Mouse (Mus musculus): ENCODE data around the gene Maff. TPM values are rescaled to one million over a fixed set of nuclear protein-coding genes. Genes with fewer than 3 reads are reported as not detected.

The Maff gene
- polyA plus RNA-seq, 1 experiment from 2014 or later: 5.2 TPM

DNA sequence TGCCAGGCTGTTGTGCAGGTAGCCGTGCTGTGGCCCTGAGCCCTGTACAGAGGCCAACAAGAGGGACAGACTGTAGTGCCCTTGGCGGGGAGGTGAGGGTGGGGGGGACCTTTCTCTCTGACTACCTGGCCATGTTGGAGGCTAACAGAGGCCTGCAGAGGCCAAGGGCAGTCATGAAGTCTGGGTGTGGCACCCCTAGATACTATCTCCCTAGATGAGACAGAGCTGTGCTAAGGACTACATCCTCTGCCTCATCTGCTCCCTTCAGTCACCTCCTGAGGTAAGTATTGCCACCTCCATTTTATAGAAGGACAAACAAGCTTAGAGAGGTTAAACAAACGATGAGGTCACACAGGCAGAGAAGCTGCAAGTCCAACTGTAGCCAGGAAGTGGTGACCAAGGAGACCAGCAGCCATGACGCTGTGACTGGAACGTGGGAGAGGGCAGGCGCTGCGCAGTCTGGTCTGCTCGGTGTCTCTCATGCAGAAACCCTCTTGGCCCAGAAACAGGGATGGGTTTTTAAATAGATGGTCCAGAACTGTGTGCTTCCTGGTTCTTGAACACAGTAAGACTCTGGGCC lies 22.5 kb downstream of the Maff start:
- Histone ChIP-seq H3K4me3 (ENCODE audit: low read length) (no peak overlapping the region; the same call in 1 of the 2 replicates), H3K27me3 (ENCODE audit: control insufficient read depth, insufficient read depth, low read depth, low read length) (no peaks in the 10 kb centered on the region), H3K9ac (ENCODE audit: low read length) (peak overlapping the region; percentile 51; the same call in 1 of the 2 replicates), H3K9me3 (ENCODE audit: control insufficient read depth, low read length) (no peaks in the 10 kb centered on the region), H3K36me3 (ENCODE audit: control insufficient read depth, insufficient read depth, low read length) (peaks cover 17% of the 10 kb centered on the region), H3K4me1 (replicated peaks; ENCODE audit: control insufficient read depth, insufficient read depth, low read length) (peaks cover 26% of the 10 kb centered on the region), H3K27ac (ENCODE audit: low read length) (peak overlapping the region; percentile 96), H3K4me2 (ENCODE audit: low read depth, low read length) (peak overlapping the region; percentile 35)
- peak; percentile 37 for ATAC-seq (ENCODE audit: low read depth)
- 38% methylated on average over 8 of the region's 8 CpGs for WGBS

DNA sequence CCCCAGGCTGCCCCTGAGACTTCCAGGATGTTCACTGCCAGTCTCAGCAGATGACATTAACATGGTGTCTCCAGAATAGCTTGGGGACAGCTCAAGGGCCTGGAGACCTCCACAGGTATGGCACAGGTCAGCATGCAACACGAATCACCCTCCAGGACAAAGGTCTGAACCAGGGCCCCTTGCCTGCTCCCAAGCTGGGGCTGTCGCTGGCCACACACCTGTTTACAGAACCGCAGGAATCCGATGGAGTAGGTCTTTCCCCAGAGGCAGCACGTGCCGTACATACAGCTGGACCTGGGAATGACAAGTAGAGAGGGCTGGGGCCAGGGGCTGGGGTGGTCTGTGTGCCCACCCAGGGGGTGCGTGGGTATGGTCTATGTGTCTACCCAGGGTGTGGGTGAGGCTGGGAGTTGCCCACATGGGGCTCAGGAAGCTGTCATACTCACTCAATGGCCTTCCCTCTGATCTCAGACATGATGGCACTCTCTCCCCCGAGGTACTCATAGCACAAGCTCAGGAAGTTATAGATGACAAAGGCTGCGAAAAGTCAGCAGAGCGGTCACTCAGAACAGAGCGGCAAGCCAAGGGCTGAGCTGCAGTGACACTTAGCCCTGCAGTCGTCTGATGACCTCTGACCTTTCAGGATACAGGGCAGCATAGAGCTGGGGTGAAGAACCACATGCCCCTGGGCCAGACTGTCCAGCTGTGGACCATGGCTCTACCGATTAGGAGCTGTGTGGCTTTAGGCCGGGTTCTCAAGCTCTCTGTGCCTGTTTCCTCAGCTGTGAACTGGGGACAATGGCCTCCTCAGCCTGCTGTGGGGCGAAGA lies 23.2 kb downstream of the Maff start:
- Histone ChIP-seq H3K27me3 (ENCODE audit: control insufficient read depth, insufficient read depth, low read depth, low read length) (no peaks in the 10 kb centered on the region), H3K4me2 (ENCODE audit: low read depth, low read length) (no peak overlapping the region), H3K27ac (ENCODE audit: low read length) (peak overlapping the region; percentile 96), H3K9me3 (ENCODE audit: control insufficient read depth, low read length) (no peaks in the 10 kb centered on the region), H3K4me3 (ENCODE audit: low read length) (no peak overlapping the region), H3K4me1 (replicated peaks; ENCODE audit: control insufficient read depth, insufficient read depth, low read length) (peaks cover 28% of the 10 kb centered on the region), H3K36me3 (ENCODE audit: control insufficient read depth, insufficient read depth, low read length) (peaks cover 14% of the 10 kb centered on the region), H3K9ac (ENCODE audit: low read length) (no peak overlapping the region)
- 55% methylated on average over 15 of the region's 15 CpGs for WGBS
- ATAC-seq (ENCODE audit: low read depth): no peak

DNA sequence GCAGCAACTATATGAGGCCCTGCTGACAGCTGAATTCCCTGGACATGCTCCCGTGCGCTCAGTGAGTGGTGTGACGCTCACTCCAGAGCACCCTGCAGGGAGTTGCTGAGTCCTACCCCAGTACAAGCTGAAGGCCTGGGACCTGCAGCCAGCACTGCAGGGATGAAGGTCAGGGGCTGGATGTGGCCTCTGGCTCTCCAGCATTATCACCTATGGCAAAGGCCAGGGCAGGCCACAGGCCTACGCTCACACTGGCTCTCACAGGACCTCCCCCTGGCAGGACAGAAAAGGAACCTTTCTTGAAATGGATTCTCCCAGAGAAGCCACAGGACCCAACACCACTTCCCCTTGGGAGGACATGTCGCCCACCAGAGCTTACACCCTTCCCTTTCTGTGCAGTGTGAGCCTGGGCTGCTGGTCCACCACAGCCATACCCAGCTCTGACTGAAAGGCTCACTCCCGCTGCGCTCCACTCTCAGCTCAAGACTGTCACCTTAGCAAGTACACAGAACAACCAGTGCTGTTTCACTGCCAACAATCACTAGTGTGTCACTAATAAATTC lies 23.9 kb downstream of the Maff start:
- H3K27ac ChIP-seq (ENCODE audit: low read length): no peak overlapping the region
- 86% methylated on average over 7 of the region's 7 CpGs for WGBS
- peaks cover 7% of the 10 kb centered on the region for H3K36me3 ChIP-seq (ENCODE audit: control insufficient read depth, insufficient read depth, low read length)
- H3K9ac ChIP-seq (ENCODE audit: low read length): no peak overlapping the region
- H3K9me3 ChIP-seq (ENCODE audit: control insufficient read depth, low read length): no peaks in the 10 kb centered on the region
- no peaks in the 10 kb centered on the region for H3K27me3 ChIP-seq (ENCODE audit: control insufficient read depth, insufficient read depth, low read depth, low read length)
- no peak for ATAC-seq (ENCODE audit: low read depth)
- H3K4me3 ChIP-seq (ENCODE audit: low read length): no peak overlapping the region
- peaks cover 28% of the 10 kb centered on the region for H3K4me1 ChIP-seq (replicated peaks; ENCODE audit: control insufficient read depth, insufficient read depth, low read length)
- H3K4me2 ChIP-seq (ENCODE audit: low read depth, low read length): no peak overlapping the region

DNA sequence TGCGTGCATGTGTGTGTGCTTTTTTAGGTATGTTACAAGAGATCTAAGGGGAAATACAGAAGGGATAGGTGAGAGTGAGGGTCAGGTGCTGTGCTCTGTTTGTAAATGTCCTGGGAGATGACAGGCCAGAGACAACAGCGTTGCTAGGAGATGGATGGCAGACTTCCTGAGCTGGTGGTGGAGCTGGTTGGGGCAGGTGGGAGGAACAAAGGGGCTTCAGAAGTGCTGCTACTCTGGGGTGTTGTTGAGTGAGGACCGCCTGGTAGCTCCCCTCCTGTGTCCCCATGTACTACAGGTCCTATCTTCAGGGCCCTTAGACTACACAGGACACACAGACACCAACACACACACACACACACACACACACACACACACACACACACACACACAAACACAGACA lies 28.3 kb downstream of the Maff start:
- WGBS: 49% methylated on average over 3 of the region's 3 CpGs
- H3K36me3 ChIP-seq (ENCODE audit: control insufficient read depth, insufficient read depth, low read length): peaks cover 20% of the 10 kb centered on the region
- H3K27me3 ChIP-seq (ENCODE audit: control insufficient read depth, insufficient read depth, low read depth, low read length): no peaks in the 10 kb centered on the region
- peak overlapping the region; percentile 23 for H3K27ac ChIP-seq (ENCODE audit: low read length)
- no peak for ATAC-seq (ENCODE audit: low read depth)
- no peak overlapping the region for H3K4me2 ChIP-seq (ENCODE audit: low read depth, low read length)
- H3K9me3 ChIP-seq (ENCODE audit: control insufficient read depth, low read length): no peaks in the 10 kb centered on the region
- no peak overlapping the region for H3K4me3 ChIP-seq (ENCODE audit: low read length)
- H3K9ac ChIP-seq (ENCODE audit: low read length): peak overlapping the region; percentile 18; the same call in 1 of the 2 replicates
- peaks cover 10% of the 10 kb centered on the region for H3K4me1 ChIP-seq (replicated peaks; ENCODE audit: control insufficient read depth, insufficient read depth, low read length)

DNA sequence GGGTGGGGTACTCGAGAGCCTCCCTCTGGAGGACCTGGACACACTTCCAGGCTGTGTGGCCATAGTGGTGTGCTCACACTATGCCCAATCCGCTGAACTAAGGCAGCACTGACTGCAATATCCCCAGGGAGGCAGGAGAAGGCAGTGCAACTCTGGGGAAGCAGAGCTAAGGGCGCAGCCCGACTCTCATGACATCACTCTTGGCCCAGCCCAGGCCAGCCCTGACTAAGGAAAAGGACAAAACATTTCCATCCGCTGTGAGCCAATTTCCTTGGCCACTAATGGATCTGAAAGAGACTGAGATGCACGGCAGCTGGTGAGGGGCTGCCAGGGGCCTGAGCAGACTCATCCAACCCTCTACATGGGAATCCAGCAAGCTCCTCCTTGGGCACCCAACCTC lies 31.3 kb downstream of the Maff start:
- Histone ChIP-seq H3K36me3 (ENCODE audit: control insufficient read depth, insufficient read depth, low read length) (peaks cover 14% of the 10 kb centered on the region), H3K27ac (ENCODE audit: low read length) (peak overlapping the region; percentile 62), H3K9ac (ENCODE audit: low read length) (0 out of 2 replicates have a peak overlapping the region, but pooled peaks have one; percentile 14), H3K4me2 (ENCODE audit: low read depth, low read length) (no peak overlapping the region), H3K4me1 (replicated peaks; ENCODE audit: control insufficient read depth, insufficient read depth, low read length) (peaks cover 24% of the 10 kb centered on the region), H3K9me3 (ENCODE audit: control insufficient read depth, low read length) (no peaks in the 10 kb centered on the region), H3K27me3 (ENCODE audit: control insufficient read depth, insufficient read depth, low read depth, low read length) (no peaks in the 10 kb centered on the region), H3K4me3 (ENCODE audit: low read length) (no peak overlapping the region)
- peak; percentile 82 for ATAC-seq (ENCODE audit: low read depth)
- 59% methylated on average over 6 of the region's 6 CpGs for WGBS

DNA sequence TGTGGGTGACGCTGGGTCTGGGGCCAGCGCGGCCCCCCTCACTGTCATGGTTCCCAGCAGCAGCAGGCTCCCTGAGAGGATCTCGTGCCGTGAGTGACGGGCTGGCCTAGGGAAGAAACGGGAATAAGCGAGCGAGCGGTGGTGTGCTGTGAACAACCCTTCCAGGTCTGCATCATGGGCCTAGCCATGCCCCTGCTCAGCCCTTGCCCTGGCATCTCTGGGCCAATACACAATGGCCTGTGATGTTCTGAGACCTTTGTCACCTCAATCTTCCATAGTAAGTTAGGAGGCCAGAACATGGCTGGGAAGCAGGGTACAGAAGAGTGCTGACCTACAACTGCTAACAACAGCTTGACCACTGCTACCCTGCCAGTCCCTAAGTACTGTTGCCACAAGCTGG lies 32.2 kb downstream of the Maff start:
- WGBS: 94% methylated on average over 10 of the region's 10 CpGs
- Histone ChIP-seq H3K4me3 (ENCODE audit: low read length) (no peak overlapping the region), H3K27me3 (ENCODE audit: control insufficient read depth, insufficient read depth, low read depth, low read length) (no peaks in the 10 kb centered on the region), H3K9ac (ENCODE audit: low read length) (no peak overlapping the region), H3K36me3 (ENCODE audit: control insufficient read depth, insufficient read depth, low read length) (peaks cover 14% of the 10 kb centered on the region), H3K4me1 (replicated peaks; ENCODE audit: control insufficient read depth, insufficient read depth, low read length) (peaks cover 24% of the 10 kb centered on the region), H3K27ac (ENCODE audit: low read length) (no peak overlapping the region), H3K4me2 (ENCODE audit: low read depth, low read length) (no peak overlapping the region), H3K9me3 (ENCODE audit: control insufficient read depth, low read length) (no peaks in the 10 kb centered on the region)
- no peak for ATAC-seq (ENCODE audit: low read depth)

DNA sequence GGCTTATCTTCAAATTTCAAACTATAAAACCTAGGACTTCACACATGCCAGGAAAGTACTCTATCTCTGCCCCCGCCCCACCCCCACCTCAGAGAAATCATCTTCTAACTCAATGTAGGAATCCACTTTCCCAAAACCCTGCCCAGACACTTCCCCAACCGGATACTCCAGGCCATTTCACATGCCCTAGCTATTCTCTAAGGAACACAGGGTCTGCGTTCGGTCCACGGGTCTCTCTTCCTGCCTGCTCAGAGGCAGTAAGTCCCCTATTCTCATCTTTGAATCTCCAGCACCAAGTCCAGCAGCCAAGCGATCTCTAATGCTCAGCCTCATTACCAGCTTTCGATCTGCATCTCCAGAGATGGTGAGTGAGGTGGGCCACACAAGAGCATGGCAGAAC lies 33.2 kb downstream of the Maff start:
- ATAC-seq (ENCODE audit: low read depth): no peak
- H3K4me3 ChIP-seq (ENCODE audit: low read length): no peak overlapping the region
- H3K9me3 ChIP-seq (ENCODE audit: control insufficient read depth, low read length): no peaks in the 10 kb centered on the region
- H3K27ac ChIP-seq (ENCODE audit: low read length): peak overlapping the region; percentile 1; the same call in 1 of the 2 replicates
- no peak overlapping the region; the same call in 1 of the 2 replicates for H3K4me2 ChIP-seq (ENCODE audit: low read depth, low read length)
- WGBS: 81% methylated on average over 7 of the region's 7 CpGs
- no peak overlapping the region for H3K9ac ChIP-seq (ENCODE audit: low read length)
- H3K27me3 ChIP-seq (ENCODE audit: control insufficient read depth, insufficient read depth, low read depth, low read length): no peaks in the 10 kb centered on the region
- peaks cover 14% of the 10 kb centered on the region for H3K36me3 ChIP-seq (ENCODE audit: control insufficient read depth, insufficient read depth, low read length)
- peaks cover 22% of the 10 kb centered on the region for H3K4me1 ChIP-seq (replicated peaks; ENCODE audit: control insufficient read depth, insufficient read depth, low read length)

DNA sequence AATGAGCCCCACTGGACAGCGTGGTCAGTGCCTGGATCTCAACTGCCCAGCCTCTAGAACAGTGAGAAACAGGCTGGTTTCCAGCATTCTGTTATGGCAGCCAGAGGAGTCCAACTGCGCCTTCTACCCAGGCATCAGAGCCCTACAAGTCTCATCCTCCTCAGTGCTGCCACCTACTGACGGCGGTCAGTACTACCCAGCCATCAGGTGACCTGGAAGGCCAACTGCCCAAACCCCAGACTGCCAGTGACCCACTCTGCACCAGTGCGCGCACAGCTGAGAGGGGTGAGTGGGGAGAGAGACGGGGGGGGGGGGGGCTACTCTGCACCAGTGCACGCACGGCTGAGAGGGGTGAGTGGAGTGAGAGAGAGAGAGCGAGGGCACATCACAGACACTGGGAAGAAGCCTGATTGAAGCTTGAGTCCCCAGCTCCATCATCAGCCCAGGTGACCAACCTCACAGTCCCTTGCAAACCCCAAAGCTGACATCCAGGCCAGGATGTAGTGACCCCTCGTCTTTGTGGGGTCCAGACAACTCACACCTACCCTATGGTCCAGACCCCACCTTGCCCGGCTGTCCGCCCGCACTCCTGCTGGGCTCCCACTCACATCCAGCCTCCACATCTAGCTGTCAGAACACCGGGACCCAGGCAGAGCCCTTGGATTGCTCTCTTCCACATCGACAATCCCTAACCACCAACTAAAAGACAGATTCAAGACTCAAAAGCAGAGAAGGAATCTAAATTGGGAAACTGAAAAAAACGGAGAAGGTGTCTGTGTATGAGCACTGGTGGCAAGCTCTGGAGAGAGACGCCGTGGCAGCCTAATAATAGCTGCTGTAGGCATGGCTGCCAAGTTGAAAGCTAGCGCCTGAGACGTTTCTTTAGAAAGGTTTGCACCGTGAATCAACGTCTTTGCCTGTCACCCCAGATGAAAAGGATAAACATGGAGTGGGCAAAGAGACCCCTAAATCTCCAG lies 34.3 kb downstream of the Maff start:
- Histone ChIP-seq H3K9me3 (ENCODE audit: control insufficient read depth, low read length) (no peaks in the 10 kb centered on the region), H3K27me3 (ENCODE audit: control insufficient read depth, insufficient read depth, low read depth, low read length) (no peaks in the 10 kb centered on the region), H3K4me2 (ENCODE audit: low read depth, low read length) (peak overlapping the region; percentile 6; the same call in 1 of the 2 replicates), H3K4me1 (replicated peaks; ENCODE audit: control insufficient read depth, insufficient read depth, low read length) (peaks cover 22% of the 10 kb centered on the region), H3K4me3 (ENCODE audit: low read length) (no peak overlapping the region), H3K36me3 (ENCODE audit: control insufficient read depth, insufficient read depth, low read length) (peaks cover 14% of the 10 kb centered on the region), H3K9ac (ENCODE audit: low read length) (peak overlapping the region; percentile 28; the same call in 1 of the 2 replicates), H3K27ac (ENCODE audit: low read length) (peak overlapping the region; percentile 57)
- whole genome bisulfite sequencing: 41% methylated on average over 22 of the region's 23 CpGs
- ATAC-seq (ENCODE audit: low read depth): peak; percentile 44

All from lung, embryonic 16.5 days (tissue).